Mouse (Mus musculus) layer of hippocampus, adult 9-10 months (tissue): ENCODE results near the gene Sall1.

Source experiments
- DNase-seq: peaks from one replicate; pipeline ENCODE4 v3.0.0; 2022; ENCODE audit warnings: low spot score

The Sall1 gene

DNA sequence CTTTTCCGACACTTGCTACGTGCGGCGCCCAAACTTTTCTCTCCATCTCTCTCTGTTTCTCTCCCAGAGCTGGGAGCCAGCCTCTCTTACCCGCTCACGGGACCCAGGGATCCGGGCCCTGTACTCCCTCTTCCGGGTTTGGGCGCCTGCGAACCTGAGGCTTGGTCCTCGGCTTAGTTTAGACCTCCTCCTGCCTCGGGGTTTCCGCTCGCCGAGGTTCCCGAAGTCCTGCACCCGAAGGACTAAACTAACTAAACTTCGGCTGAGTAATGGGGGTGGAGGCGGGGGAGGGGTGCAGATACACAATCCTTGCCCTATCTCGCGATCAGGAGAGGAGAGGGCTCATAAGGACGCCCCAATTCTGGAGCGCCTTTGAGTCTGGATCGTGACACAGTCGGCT lies at the start of gene Sall1:
Gene Sall1, minus strand, starts transcription at position 223 of the 400 bp plus-strand sequence.
- no peak for DNase-seq

DNA sequence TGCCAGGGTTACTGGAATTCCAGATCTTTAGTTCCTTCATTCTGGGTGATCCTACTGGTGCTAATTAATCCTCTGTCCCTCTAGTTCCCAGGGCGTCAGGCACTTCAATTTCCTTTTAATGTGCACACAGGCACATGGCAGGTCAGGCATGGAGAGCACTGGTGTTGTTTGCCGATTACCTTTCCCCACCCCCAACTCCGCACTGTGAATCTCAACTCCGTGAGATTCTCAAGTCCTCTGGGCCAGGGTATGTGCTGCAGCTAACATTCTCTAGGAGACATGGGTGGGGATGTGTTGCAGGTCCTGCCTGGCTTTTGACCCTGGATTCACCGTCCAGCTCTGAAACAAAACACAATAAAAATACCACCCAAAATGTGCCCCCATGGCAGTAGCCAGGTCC lies 46.0 kb upstream of the Sall1 start:
- no peak for DNase-seq

DNA sequence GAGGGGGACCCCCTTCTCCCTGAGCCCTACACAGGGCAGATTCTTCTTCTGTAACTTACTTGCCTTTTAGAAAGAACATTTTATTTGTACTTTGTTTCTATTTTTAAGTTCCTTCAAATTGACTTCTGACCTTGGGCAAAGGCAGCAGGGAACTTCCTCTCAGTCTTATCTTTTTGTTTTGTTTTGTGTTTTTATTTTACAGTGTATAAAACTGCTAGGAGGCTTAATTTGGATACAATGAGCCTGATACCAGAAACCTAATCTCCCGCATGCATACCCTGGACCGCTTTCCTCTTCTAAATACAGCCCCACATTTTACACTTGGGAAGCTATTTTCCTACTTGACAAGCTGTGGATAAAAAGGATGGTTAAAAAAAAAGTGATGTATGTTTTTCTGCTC lies 35.2 kb upstream of the Sall1 start:
- DNase-seq = no peak

DNA sequence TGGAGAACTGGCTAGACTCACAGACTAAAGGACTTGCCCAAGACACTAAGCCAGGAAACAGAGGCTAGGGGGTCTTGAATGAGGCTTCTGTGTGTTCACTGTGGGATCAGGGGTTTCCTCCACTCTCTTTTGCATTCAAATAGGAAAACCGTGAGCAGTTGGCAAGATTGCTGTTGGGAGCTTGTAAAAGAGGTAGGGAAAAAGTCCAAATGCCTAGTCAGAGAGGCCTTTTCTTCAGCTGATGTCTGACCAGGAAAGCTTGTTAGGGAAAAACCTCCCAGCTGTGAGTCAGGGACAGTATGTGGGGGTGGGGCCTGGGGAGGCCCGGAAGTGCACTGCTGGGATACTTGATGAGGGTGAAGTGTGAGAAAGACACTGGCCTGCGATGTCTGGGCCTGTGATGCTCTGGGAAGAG lies 29.0 kb upstream of the Sall1 start:
- DNase-seq = no peak

DNA sequence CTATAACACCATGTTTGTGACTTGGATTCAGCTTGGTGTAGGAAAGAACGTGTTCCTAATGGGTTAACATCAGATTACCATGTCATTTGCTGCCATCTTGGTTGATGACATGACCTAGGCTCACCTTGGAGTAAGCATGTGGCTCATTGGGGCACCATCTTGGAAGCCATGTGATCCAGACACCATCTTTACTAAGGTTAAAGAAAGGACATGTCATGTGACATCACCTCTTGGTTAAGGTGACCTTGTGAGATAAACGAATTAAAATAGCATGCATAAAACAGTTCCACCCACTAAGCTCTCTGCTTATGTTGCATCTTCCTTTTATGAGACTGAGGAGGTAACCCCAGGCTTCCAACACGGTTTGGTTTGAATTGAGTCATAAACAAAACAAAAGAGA lies 23.5 kb upstream of the Sall1 start:
- no peak for DNase-seq

DNA sequence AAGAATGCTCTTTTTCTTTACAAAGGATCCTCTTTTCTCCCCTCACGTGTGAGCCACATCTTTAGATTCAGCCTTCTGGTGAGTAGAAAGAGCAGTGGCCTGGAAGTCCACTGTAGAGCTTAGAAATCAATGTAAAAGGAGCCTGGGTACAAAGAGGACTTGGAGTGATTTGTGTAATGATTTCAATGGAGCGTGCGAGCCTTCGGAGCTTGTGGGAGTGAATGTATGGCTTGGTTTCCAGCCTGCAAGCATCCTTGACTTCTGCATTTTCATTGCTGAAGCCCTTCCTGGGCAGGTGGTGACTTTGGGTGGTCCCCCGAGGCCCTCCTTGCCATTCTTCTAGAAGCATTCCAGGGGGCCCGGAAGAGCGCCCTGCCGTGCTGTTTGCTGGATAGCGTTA lies 20.1 kb upstream of the Sall1 start:
- DNase-seq = no peak

DNA sequence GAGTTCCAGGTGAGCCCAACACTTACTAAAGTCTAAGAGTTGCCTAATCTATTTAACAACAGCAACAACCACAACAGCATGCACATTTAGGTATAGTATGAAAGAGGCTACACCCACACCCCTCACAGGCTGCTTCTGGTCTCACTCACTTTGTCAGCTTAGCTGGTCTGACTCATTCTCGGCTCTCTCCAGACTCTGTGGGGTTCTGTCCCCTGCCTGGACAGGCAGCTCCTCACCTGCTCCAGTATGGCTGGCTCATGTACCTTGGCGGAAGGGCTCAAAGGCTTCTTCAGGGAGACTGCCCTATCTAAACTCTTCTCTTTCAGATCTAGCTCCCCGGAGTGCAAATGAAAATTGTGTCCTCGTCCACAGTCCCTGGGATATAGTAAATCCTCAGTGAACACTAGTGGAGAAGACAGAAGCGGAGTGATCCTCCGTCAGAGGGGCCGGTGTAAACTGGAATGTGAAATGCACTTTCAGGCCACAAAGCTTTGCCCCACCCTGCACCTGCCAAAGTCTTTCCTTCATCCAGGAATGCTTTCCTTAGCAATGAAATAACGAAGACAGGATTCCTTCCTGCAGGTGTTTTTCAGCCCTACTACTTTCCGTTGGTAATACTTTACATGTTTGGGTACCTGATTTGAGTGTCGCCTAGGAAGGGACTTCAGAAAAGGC lies 19.5 kb upstream of the Sall1 start:
- no peak for DNase-seq

DNA sequence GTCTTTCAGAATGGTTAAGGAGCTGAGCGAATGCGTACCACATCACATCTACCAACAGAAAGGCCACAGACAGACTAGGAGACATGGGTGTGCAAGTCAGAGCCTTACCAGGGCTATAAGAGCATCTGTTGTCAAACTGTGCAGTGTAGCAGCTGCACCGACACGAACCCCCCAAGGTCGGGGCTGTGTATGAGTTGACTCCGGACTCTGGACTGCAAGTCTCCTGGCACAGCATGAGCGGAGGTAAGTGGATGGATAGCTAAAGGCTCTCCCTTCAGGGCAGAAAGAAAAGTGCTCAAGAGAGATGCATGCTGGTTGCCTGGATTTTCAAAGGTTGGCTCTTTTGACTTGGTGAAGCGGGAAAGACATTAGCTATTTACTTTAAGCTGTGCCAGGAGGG lies 16.8 kb upstream of the Sall1 start:
- no peak for DNase-seq

DNA sequence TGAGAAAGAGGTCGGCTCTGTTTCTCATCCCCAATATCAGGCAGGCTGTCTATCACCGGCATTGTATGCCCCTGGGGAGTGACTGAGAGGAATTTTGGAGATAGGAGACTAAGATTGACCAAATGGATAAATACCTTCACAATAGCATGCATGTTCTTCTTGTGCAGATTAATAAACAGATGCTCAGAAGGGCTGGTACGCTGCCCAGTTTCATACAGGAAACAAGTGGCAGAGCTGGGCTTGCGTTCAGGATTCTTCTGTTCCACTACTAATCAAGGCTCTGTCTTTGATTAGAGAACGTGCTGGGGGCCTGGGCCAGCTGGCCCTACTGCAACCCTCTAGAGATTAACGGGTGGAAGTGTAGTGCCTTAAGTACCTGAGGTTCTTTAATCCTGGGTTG lies 15.5 kb upstream of the Sall1 start:
- no peak for DNase-seq

DNA sequence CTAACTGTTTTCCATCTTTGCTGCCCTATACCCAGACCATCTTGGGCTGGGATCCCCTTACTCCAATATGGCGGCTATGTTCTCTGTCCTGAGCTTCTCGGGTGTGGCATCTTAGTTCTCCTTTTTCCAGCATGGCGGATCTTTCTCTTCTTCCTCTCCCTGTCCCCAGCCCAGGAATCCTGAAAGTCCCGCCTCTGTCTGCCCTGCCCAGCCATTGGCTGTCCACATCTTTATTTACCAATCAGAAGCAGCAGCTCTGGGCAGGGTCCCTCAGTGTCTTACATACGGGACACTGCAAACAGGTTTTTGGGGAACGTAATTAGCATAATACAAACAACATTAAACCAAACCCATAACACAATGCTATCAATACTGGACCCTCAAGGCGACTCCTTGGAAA lies 8.9 kb upstream of the Sall1 start:
- no peak for DNase-seq

DNA sequence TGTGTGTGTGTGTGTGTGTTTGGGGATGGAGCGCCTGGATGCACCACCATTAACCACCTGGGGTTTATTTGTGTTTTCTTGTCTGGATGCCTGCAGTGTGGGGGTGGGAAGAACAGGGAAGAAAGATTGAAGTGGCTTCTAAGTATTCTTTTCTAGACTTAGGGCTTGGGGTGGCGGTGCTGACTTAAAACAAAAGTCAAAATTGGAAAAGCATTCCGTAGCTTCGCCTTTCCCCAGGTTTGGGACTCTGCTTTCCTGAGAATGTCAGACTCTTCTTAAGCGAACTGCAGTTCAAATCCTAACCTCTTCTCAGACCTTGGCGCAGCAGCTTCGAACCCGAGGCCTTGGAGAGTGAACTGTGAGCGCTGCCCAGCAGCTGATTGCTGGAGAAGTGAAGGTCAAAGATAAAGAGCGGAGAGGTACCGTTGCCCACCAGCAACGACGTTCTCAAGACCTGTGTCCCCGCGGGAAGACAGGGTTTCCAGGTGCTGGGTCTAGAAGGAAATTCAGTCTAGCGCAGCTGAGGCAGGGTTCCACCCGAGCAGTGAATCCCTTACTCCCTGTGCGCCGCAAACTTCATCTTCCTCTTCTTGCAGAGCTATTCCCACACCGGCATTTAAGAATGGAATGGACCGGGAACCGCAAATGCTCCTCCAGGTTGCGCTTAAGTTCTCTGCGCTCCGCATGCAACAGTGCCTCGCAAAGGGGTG lies 2.8 kb upstream of the Sall1 start:
- no peak for DNase-seq

DNA sequence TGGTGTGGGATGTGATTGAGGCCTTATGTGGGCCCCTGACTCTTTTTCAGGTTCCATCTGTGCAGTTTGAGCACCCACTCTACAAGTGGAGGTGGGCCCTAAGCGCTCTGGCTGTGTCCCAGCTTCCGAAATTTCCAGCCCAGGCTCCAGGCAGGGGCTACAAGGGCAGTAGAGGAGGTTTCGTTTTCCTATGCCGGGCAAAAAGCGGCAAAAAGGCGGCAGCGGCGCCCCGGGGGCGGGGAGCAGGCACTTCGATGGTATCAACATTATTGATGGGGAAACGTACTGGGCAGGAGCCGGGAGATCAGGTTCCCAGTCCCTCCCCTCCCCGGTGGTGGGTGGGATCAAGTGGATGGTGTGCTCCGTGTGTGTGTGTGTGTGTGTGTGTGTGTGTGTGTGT lies 2.3 kb upstream of the Sall1 start:
- DNase-seq = no peak

DNA sequence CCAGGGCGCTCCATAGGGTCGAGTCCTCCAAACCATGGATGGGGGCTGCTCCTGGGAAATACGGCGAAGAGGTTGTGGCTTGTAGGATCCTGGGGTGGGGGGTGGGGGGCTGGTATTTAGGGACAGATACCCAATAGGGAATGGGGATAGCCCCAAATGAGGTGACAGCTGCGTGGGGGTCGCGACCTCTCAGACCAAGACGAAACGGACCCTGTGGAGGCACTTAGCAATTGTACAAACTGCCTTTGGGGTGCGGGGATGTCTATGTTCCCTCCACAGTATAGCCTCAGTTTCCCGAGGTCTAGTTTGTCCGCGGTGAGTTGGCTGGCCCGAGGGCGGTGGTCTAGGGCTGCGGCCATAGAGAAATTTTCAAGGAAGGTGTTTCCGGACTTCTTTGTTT lies 1.8 kb upstream of the Sall1 start:
- DNase-seq = no peak

DNA sequence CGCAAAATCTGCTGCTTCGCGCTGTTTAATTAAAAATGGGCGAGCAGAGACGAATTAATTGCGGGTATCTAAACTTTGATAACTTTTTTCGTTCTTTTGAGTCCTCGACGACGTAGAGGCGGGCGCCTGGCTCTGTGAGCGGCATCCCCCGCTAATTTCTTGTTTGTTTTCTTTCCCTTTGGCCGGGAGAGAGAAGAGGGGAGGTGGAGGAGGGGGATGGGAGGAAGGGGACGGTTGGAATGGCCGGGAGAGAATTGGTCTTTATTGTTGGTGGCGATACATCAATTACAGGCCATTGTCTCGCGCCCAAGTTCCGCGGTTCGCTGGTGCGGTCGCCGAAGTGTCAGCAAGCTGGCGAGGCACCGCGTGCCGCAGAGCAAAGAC lies 1.2 kb upstream of the Sall1 start:
- DNase-seq = no peak

DNA sequence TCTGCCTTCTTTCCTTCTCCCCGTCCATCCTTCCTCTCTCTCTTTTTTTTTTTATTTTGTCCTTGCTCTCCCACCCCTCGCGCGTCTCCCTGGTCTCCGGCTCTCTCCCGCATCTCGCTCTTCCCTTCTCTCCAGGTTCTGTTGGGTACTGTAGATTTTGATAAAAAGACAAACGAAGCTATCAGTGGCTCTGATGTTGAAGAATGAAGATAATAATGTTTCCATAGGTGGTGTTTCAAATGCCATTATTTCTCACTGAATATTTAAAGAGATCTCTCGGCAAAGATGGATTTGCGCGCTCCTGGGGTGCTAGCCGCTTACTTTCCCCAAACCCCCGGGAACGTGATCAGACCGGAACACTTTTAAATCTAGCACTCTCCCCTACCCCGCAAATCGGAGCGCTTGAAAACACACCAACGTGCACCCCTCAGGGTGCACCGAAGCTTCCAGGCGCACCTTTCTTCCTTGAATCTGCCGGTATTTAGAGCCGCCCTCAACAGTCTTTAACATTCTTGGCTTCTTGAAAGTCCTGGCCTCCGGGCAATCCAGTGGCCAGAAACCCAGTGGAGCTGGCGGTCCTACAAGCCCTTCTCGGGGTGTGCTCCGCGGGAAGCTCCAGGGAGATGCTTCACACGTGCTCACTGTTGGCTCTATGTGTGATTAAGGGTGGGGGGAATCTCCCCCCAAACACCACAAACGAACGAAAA lies 702 bp upstream of the Sall1 start:
- no peak for DNase-seq

DNA sequence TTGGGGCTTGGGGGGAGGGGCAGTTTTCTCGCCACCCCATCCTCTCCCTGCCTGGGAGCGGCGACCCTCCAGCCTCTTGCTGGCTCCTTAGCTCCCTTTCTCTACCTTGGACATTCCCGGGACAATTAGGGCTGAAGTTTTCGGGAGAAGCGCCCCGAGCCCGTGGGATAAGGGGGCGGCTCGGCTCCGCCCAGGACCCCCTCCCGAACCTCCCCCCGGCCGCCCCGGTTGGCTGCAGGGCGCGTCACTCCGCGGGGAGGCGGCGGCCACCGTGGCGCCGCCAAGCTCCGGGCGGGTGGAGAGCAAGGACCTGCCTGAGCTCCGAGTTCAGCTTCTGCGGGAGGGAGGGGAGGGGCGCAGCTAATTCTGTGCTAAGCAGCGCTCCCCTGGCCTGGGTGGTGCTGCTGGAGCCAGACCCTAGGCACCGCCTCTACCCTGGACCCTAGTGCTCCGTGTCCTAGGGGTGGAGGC lies 556 bp downstream of the Sall1 start:
- DNase-seq = no peak

DNA sequence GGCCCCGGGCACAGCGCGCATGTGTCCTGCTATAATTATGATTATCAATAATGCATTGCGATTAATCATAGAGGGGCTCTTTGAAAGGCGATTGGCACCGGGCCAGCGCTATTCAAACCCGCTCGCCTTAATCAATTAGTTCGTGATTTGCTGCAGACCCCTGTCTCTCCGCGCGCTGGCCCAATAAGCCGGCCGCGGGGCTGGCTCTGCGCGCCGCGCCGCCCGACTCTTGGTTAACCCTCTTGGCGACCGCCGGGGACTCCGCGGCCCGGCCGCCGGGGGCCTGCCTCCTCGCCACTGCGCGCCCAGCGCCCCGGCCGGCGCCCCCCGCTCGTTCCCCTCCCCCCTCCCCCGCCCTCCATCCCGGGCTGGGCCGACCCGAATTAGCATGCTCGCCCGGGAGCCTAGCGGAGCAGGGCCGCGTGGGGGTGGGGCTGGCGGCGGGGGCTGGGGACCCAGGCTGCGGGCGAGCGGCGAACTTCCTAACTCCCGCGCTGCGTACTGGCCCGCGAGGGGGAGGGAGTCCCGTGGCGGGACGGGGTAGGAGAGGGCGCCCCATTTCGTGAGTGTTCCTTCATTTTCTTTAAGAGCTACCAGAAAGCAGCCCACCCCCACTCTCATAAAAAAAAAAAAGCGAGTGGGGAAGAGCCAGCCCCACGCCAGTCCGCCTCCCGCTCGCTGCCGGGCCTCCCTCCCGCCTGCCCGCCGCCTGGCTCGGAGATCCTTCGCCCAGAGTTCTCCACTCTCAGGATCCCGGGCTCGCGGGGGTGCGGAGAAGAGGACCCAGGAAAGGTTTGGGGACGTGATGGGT lies 1.2 kb downstream of the Sall1 start:
- DNase-seq = no peak

DNA sequence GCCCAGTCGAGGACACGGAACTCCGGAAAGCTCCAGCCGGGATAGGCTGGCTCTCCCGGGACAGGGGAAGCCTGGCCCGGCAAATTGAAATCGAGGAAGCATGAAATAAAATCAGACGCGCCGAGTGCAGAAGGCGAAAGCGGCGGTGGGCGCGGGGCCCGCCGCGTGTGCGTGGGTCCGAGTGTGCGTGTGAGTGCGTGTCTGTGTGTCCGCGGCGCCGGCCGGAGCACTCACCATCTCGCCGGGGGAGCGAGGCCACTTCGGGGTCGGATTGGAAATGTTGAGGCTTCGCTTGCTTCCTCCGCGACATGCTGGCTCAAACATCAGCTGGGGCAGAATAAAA lies 1.9 kb downstream of the Sall1 start:
- no peak for DNase-seq

DNA sequence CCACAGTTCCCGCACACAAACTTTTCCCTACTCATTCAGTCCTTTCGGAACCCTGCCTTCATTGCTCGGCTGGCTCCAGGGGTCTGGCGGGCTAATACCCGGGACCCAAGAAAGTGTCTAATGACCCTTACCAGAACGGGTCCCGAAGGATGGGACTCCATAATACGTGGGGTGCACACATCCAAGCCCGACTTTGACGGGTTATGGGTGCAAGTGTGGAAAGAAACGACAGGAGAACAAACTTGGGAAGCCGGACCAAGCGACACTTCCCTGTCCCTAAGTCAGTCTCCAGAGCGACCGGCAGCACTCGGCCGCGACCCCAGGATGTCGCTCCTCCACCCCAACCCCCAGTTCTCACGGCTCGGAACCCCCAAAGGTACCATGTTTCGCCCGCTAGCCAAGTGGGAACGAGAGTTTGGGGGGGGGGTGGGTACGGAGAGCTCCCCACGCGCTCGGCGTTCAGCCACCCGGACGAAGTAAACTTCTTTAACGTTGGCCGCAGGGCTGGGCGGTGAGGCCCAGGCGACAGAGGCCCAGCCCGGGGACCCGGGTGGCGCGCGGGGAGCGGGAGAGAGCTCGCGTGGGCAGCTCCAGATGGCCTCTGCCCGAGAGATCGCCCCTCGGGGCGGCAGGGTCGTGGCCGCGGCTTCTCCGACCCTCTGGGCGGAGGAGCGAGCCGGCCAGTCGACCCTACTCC lies 2.4 kb downstream of the Sall1 start:
- no peak for DNase-seq

DNA sequence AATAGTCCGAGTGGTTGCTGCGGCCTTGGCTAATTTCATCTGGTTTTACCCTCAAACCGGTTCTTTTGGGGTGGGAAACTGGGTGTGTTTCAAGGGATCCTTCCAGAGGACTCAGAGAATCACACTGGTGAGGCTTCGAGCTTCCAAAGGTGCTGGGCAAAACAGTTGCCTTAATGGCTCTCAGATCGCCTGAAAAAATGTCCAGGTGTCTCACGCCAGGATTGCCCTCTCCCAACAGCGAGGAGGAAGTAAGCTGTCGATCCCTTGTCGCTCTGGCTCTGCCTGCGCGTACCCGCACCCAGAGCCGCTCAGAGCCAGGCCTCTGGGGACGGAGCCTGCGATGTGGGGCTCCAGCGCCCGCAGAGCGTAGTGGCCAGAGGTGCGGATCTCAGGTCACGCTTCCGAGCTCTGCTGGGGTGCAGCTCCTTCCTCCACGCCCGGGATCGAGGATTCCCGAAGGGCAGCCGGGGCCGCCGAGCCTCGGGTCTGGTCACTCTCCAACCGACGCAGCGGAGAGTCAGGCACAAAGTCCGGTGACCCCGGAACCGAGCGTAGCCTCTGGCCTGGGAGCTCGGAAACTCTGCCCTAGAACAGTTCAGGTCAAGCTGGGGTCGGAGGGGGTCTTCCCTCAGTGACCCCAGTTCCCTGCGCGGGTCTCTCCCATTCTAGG lies 3.1 kb downstream of the Sall1 start:
- no peak for DNase-seq

DNA sequence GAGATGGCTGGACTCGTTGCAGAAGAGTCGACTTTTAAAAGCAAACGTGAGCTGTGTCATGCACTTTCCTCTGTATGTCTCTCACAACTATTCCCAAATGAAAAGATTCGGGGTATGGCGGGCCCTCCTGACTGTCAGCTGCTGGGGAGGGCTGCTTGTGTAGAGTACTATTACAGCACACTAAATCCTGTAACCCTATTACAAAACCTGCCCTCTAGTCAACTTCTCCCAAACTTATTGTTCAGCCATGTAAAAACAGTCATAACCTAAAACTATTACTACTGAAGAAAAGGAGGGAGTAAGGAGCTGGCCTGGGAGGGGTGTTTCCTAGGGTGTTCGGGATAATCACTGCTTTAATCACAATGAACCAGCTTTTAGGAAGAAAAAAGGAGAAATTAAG lies 4.1 kb downstream of the Sall1 start:
- no peak for DNase-seq
